Mouse (Mus musculus) C2C12 (cell line): Measurements from ENCODE around the gene Zfp810. TPM values are rescaled to one million over a fixed set of nuclear protein-coding genes. Genes with fewer than 3 reads are reported as not detected.
"Not testable (repeated sequence)": the region's sequence is repeated elsewhere in the genome, so short reads cannot be mapped to it uniquely, and the experiment has no call there.

ENCODE experiments used
- H3K27me3 ChIP-seq: one replicate; pipeline ENCODE4 v1.6.1; 2011; ENCODE audit not compliant: control insufficient read depth, insufficient read depth, insufficient read length
- H3K36me3 ChIP-seq: one replicate; pipeline ENCODE4 v1.6.1; 2011; ENCODE audit not compliant: control insufficient read depth, insufficient read depth
- H3K4me3 ChIP-seq: one replicate; pipeline ENCODE4 v1.5.1; 2011; ENCODE audit warnings: mild to moderate bottlenecking, control low read depth; ENCODE audit not compliant: poor library complexity, insufficient read depth, severe bottlenecking
- H3K79me2 ChIP-seq: one replicate; pipeline ENCODE4 v1.6.1; 2011; ENCODE audit not compliant: control insufficient read depth, insufficient read depth
- H3K79me3 ChIP-seq: one replicate; pipeline ENCODE4 v1.6.1; 2011; ENCODE audit warnings: low read depth, control low read depth
- H3ac ChIP-seq: one replicate; pipeline ENCODE3; 2011; ENCODE audit warnings: low read depth; ENCODE audit not compliant: control insufficient read depth, insufficient read length
- CEBPB ChIP-seq: IDR thresholded peaks from one replicate; pipeline ENCODE4 v1.6.1; 2011; ENCODE audit warnings: low read depth, mild to moderate bottlenecking, control low read depth, moderate library complexity
- CTCF ChIP-seq: IDR thresholded peaks from one replicate; pipeline ENCODE4 v1.5.1; 2011; ENCODE audit not compliant: control insufficient read depth, insufficient read depth, insufficient read length
- FOSL1 ChIP-seq: IDR thresholded peaks from one replicate; pipeline ENCODE4 v1.8.0; 2011; ENCODE audit warnings: mild to moderate bottlenecking, low read length; ENCODE audit not compliant: poor library complexity, insufficient read depth, severe bottlenecking
- MAX ChIP-seq: IDR thresholded peaks from one replicate; pipeline ENCODE4 v1.6.1; 2011; ENCODE audit warnings: mild to moderate bottlenecking, control low read depth
- MYOD1 ChIP-seq: IDR thresholded peaks from one replicate; pipeline ENCODE4 v1.6.1; 2011; ENCODE audit warnings: low read depth; ENCODE audit not compliant: control insufficient read depth, insufficient read length
- MYOG ChIP-seq: IDR thresholded peaks from one replicate; pipeline ENCODE4 v1.6.1; 2011; ENCODE audit not compliant: control insufficient read depth, insufficient read length; ENCODE audit errors: extremely low read depth
- USF1 ChIP-seq: IDR thresholded peaks from one replicate; pipeline ENCODE4 v1.6.1; 2011; ENCODE audit warnings: low read depth, mild to moderate bottlenecking, control low read depth, moderate library complexity
- polyA plus RNA-seq: library from polyadenylated mRNA; unstranded; fragments of >200 nt; fragmentation: generic; extraction: Trizol; gene quantifications from one replicate; pipeline ENCODE4 v1.2.1, GENCODE M21; 2012; ENCODE audit warnings: missing spikeins

The Zfp810 gene
- polyA plus RNA-seq, 1 experiment: 1.5 TPM

DNA sequence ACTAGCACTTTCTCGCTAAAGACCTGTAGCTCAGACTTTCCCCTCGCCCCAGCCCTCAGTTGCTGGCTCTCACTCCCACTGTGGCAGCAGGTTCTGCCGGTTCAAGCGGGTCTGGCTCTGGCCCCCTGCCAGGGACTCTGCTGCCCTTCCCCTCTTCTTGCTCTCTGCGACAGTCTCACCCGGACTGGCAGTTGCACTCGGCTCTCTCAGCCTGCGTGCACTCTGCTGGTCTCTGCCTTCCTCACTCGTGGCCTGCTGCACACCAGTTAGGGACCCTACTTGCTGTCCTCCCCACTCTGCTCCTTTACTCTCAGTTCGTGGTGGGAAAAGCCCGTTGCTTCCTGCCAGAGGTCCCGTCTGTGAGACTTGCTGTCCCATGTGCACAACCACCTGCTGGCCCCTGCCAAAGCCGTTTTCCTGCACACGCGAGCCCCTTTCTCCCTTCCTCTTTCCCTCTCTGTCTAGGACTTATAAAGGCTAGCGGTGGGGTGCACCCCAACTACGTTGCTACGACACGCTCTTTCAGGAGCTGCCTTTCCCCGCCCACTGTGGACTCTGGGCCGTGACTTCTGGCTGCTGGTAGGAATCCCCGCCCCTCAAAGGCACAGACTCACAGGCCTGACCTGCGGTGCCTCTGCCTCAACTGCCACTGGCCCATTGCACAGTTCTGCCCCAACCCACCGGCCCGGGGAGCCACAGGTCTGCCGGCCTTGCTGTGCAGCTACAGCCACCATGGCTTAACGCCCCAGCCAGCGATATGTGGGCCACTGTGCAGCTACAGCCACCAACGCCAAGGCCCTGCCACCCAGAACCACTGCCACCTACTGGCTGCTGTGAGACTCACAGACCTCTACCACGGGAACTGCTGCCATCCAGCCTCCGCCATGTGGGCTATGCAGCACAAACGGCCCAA, 20.3 kb upstream of the Zfp810 start:
- no peaks in the 10 kb centered on the region for H3K79me2 ChIP-seq
- no peak overlapping the region for H3ac ChIP-seq
- no peaks in the 10 kb centered on the region for H3K27me3 ChIP-seq
- no peak overlapping the region for H3K4me3 ChIP-seq
- H3K79me3 ChIP-seq: no peaks in the 10 kb centered on the region
- peaks cover 32% of the 10 kb centered on the region for H3K36me3 ChIP-seq
- no peak for TF ChIP-seq FOSL1
- TF ChIP-seq CTCF: peak; percentile 52
- no peak for TF ChIP-seq MYOG
- TF ChIP-seq USF1: no peak
- TF ChIP-seq CEBPB: no peak
- no peak for TF ChIP-seq MAX
- TF ChIP-seq MYOD1: no peak

DNA sequence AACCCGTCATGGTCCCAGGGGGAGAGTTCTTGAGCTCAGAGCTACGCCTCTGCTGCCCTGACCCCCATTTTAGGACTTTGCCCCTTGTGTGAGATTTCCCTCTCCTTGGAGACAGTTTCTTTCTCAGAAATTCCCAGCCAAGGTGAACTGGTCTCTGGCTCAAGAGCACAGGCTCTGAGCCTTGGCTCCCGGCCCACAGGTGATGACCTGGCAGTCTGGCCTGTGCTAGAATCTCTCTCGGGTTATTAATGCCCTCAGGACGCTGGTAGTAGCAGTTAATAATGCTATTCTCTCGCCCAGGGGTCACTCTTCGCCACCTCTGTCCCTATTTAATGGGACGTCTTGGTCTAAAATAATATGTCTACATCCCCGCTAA, 19.6 kb upstream of the Zfp810 start:
- no peak overlapping the region for H3K4me3 ChIP-seq

DNA sequence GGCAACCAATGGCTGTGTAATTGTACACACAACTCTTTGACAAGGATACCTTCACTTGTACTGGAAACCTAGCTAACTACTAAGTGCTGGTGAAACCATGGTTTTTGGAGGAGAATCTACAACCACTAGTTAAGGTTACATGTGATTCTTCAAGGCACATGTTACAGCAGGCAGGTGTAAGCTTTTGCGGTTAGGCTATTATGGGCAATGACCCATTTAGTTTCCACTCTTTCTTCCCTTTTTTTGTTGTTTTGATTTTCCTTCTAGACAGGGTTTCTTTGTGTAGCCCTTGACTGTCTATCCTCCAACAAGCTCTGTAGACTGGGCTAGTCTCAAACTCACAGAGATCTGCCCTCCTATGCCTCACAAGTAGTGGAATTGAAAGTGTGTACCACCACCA, 17.1 kb upstream of the Zfp810 start:
- peaks cover under 1% of the 10 kb centered on the region for H3K36me3 ChIP-seq
- H3ac ChIP-seq: no peak overlapping the region
- no peak overlapping the region for H3K4me3 ChIP-seq
- no peaks in the 10 kb centered on the region for H3K79me3 ChIP-seq
- H3K79me2 ChIP-seq: no peaks in the 10 kb centered on the region
- no peaks in the 10 kb centered on the region for H3K27me3 ChIP-seq
- TF ChIP-seq MYOG (no peak), CEBPB (no peak)

More for the DNA sequence above, 19.6 kb upstream of the Zfp810 start:
- no peaks in the 10 kb centered on the region for H3K79me3 ChIP-seq
- TF ChIP-seq MAX (no peak), FOSL1 (no peak), CTCF (no peak), MYOD1 (no peak), MYOG (no peak), USF1 (no peak), CEBPB (no peak)
- no peaks in the 10 kb centered on the region for H3K79me2 ChIP-seq
- no peak overlapping the region for H3ac ChIP-seq
- no peaks in the 10 kb centered on the region for H3K27me3 ChIP-seq
- peaks cover 25% of the 10 kb centered on the region for H3K36me3 ChIP-seq

DNA sequence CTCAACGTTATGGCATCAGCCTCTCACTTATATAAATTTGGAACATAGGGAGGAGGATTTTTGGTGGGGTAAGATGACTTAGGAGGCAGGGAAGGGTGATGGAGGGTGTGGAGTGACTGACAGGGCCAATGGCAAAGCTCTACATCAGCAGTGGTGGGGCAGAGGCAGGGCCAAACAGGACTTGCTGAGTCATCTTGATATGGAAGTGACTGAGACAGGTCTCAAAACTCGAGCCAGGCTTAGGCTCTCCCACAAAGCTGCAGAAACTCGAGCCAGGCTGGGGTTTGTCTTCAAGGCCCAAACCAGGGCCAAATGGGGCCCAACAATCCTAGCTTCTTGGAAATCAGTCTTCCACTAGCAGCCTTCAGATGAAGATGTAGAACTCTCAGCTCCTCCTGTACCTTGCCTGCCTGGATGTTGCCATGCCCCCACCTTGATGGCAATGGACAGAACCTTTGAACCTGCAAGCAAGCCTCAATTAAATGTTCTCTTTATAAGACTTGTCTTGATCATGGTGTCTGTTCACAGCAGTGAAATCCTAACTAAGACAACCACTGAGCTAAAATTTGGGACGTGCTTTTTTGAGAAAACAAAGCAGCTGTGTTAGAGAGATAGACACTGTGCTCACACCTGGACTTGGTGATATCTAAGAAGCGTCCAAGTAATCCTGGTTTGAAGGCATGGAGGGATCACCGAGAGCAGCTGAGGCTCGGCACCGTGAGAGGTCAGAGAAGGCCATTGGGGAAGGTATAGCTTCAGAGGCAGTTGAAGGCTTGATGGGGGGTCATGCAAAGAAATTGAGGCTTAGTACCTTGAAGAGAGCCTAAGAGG, 15.1 kb upstream of the Zfp810 start:
- Histone ChIP-seq H3K27me3 (no peaks in the 10 kb centered on the region), H3K4me3 (no peak overlapping the region), H3K36me3 (no peaks in the 10 kb centered on the region), H3K79me3 (no peaks in the 10 kb centered on the region), H3ac (no peak overlapping the region), H3K79me2 (no peaks in the 10 kb centered on the region)
- no peak for TF ChIP-seq CEBPB
- TF ChIP-seq MYOG: no peak
- no peak for TF ChIP-seq CTCF
- no peak for TF ChIP-seq USF1
- TF ChIP-seq MAX: no peak
- TF ChIP-seq MYOD1: no peak
- no peak for TF ChIP-seq FOSL1

DNA sequence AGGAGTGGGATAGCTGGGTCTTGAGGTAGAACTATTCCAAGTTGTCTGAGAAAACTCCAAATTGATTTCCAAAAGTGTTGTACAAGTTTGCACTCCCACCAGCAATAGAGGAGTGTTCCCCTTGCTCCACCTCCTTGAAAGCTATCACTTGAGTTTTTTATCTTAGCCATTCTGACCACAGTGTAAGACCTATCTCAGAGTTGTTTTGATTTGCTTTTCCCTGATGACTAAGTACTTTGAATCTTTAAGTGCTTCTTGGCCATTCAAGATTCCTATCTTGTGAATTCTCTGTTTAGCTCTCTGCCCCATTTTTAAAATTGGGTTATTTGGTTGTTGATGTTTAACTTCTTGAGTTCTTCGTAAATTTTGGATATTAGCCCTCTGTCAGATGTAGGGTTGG, 11.7 kb upstream of the Zfp810 start:
- Histone ChIP-seq H3K4me3 (no peak overlapping the region), H3K79me2 (no peaks in the 10 kb centered on the region), H3ac (no peak overlapping the region), H3K27me3 (no peaks in the 10 kb centered on the region), H3K36me3 (no peaks in the 10 kb centered on the region), H3K79me3 (no peaks in the 10 kb centered on the region)
- TF ChIP-seq MAX (no peak), FOSL1 (no peak), USF1 (no peak), CEBPB (no peak), MYOD1 (no peak), MYOG (no peak), CTCF (no peak)

DNA sequence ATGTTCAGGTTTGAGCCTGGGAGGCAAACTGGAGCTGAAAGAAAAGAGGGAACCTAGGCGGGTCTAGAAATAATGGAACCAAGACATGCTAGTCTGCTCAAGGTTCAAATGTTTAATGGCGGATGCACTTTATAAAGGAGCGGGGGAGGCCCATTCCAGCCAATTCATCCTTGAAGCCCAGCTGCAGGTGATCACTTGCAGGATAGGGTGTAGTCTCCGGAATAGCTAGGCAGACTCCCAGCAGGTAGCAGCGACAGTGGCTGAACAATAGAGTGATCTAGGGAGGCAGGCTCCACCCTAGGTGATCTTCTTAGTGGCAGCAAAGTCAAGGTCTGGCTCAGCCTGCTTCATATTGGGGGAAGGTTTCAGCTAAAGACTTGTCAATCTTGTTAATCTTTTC, 8.6 kb upstream of the Zfp810 start:
- not testable (repeated sequence) for H3K36me3 ChIP-seq, H3K27me3 ChIP-seq, H3ac ChIP-seq, H3K4me3 ChIP-seq, H3K79me3 ChIP-seq, H3K79me2 ChIP-seq
